Mouse (Mus musculus): Measurements from ENCODE around the gene Rps10. TPM values are rescaled to one million over a fixed set of nuclear protein-coding genes. Genes with fewer than 3 reads are reported as not detected.

The Rps10 gene
- polyA plus RNA-seq, 1 experiment from 2014 or later = 1,122 TPM

- H3K27ac ChIP-seq (replicated peaks; ENCODE audit: low read depth, low read length) = no peak overlapping the region
- no peak for DNase-seq (ENCODE audit: low spot score)
- 68% methylated on average over 3 of the region's 3 CpGs for WGBS
Measured at GRCm38 (mm10) chr17:27611519-27611884, 25.0 kb downstream of the Rps10 start.

GRCm38 (mm10) chr17:27610679-27611518 is 25.6 kb downstream of the Rps10 start:
- ATAC-seq (ENCODE audit: low read depth) = no peak
- no peaks in the 10 kb centered on the region for H3K9me3 ChIP-seq (ENCODE audit: control insufficient read depth, low read length)
- H3K27me3 ChIP-seq (replicated peaks; ENCODE audit: control insufficient read depth, insufficient read depth, low read length) = no peaks in the 10 kb centered on the region
- no peak overlapping the region; the same call in 1 of the 2 replicates for H3K27ac ChIP-seq (replicated peaks; ENCODE audit: low read depth, low read length)
- no peak for DNase-seq (ENCODE audit: low spot score)
- no peaks in the 10 kb centered on the region for H3K36me3 ChIP-seq (ENCODE audit: control insufficient read depth, insufficient read depth, low read length)
- no peaks in the 10 kb centered on the region for H3K4me1 ChIP-seq (ENCODE audit: control insufficient read depth, insufficient read depth, low read length)
- 72% methylated on average over 10 of the region's 10 CpGs for WGBS
- H3K4me3 ChIP-seq (ENCODE audit: low read depth, low read length) = no peak overlapping the region
- peak overlapping the region; percentile 11; the same call in 1 of the 2 replicates for H3K9ac ChIP-seq (ENCODE audit: low read depth, low read length)
- H3K4me2 ChIP-seq (ENCODE audit: low read depth, low read length) = no peak overlapping the region

More at GRCm38 (mm10) chr17:27611519-27611884, 25.0 kb downstream of the Rps10 start:
- Histone ChIP-seq H3K36me3 (ENCODE audit: control insufficient read depth, insufficient read depth, low read length) (0 out of 2 replicates have a peak, but pooled peaks cover under 1% of the 10 kb centered on the region), H3K9ac (ENCODE audit: low read depth, low read length) (no peak overlapping the region), H3K9me3 (ENCODE audit: control insufficient read depth, low read length) (no peaks in the 10 kb centered on the region), H3K27me3 (replicated peaks; ENCODE audit: control insufficient read depth, insufficient read depth, low read length) (no peaks in the 10 kb centered on the region), H3K4me3 (ENCODE audit: low read depth, low read length) (no peak overlapping the region), H3K4me2 (ENCODE audit: low read depth, low read length) (no peak overlapping the region), H3K4me1 (ENCODE audit: control insufficient read depth, insufficient read depth, low read length) (no peaks in the 10 kb centered on the region)
- no peak for ATAC-seq (ENCODE audit: low read depth)

- no peak for DNase-seq (ENCODE audit: low spot score)
- Histone ChIP-seq H3K4me2 (ENCODE audit: low read depth, low read length) (no peak overlapping the region), H3K9ac (ENCODE audit: low read depth, low read length) (no peak overlapping the region), H3K4me1 (ENCODE audit: control insufficient read depth, insufficient read depth, low read length) (no peaks in the 10 kb centered on the region), H3K4me3 (ENCODE audit: low read depth, low read length) (no peak overlapping the region), H3K27ac (replicated peaks; ENCODE audit: low read depth, low read length) (no peak overlapping the region), H3K36me3 (ENCODE audit: control insufficient read depth, insufficient read depth, low read length) (no peaks in the 10 kb centered on the region), H3K27me3 (replicated peaks; ENCODE audit: control insufficient read depth, insufficient read depth, low read length) (no peaks in the 10 kb centered on the region), H3K9me3 (ENCODE audit: control insufficient read depth, low read length) (no peaks in the 10 kb centered on the region)
- no peak for ATAC-seq (ENCODE audit: low read depth)
- 87% methylated on average over 7 of the region's 7 CpGs for WGBS
Measured at GRCm38 (mm10) chr17:27609576-27609975, 26.9 kb downstream of the Rps10 start.

GRCm38 (mm10) chr17:27603522-27604234 is 32.8 kb downstream of the Rps10 start:
- Histone ChIP-seq H3K9ac (ENCODE audit: low read depth, low read length) (no peak overlapping the region), H3K4me2 (ENCODE audit: low read depth, low read length) (no peak overlapping the region), H3K27me3 (replicated peaks; ENCODE audit: control insufficient read depth, insufficient read depth, low read length) (no peaks in the 10 kb centered on the region), H3K9me3 (ENCODE audit: control insufficient read depth, low read length) (no peaks in the 10 kb centered on the region), H3K27ac (replicated peaks; ENCODE audit: low read depth, low read length) (no peak overlapping the region), H3K36me3 (ENCODE audit: control insufficient read depth, insufficient read depth, low read length) (no peaks in the 10 kb centered on the region), H3K4me1 (ENCODE audit: control insufficient read depth, insufficient read depth, low read length) (0 out of 2 replicates have a peak, but pooled peaks cover 3% of the 10 kb centered on the region), H3K4me3 (ENCODE audit: low read depth, low read length) (no peak overlapping the region)
- 75% methylated on average over 21 of the region's 21 CpGs for WGBS
- DNase-seq (ENCODE audit: low spot score) (peak; percentile 47), ATAC-seq (ENCODE audit: low read depth) (no peak; the same call in 1 of the 2 replicates)

GRCm38 (mm10) chr17:27603036-27603435 is 33.4 kb downstream of the Rps10 start:
- WGBS = 92% methylated on average over 2 of the region's 2 CpGs

GRCm38 (mm10) chr17:27600869-27601268 is 35.6 kb downstream of the Rps10 start:
- Histone ChIP-seq H3K36me3 (ENCODE audit: control insufficient read depth, insufficient read depth, low read length) (peaks cover 7% of the 10 kb centered on the region), H3K4me3 (ENCODE audit: low read depth, low read length) (no peak overlapping the region), H3K27ac (replicated peaks; ENCODE audit: low read depth, low read length) (no peak overlapping the region), H3K4me1 (ENCODE audit: control insufficient read depth, insufficient read depth, low read length) (0 out of 2 replicates have a peak, but pooled peaks cover 3% of the 10 kb centered on the region), H3K9me3 (ENCODE audit: control insufficient read depth, low read length) (no peaks in the 10 kb centered on the region), H3K4me2 (ENCODE audit: low read depth, low read length) (no peak overlapping the region), H3K27me3 (replicated peaks; ENCODE audit: control insufficient read depth, insufficient read depth, low read length) (no peaks in the 10 kb centered on the region), H3K9ac (ENCODE audit: low read depth, low read length) (no peak overlapping the region)
- DNase-seq (ENCODE audit: low spot score) = no peak
- 70% methylated on average over 5 of the region's 5 CpGs for WGBS
- no peak for ATAC-seq (ENCODE audit: low read depth)

More at GRCm38 (mm10) chr17:27603036-27603435, 33.4 kb downstream of the Rps10 start:
- ATAC-seq (ENCODE audit: low read depth) (no peak), DNase-seq (ENCODE audit: low spot score) (no peak)
- H3K9me3 ChIP-seq (ENCODE audit: control insufficient read depth, low read length) = no peaks in the 10 kb centered on the region
- no peak overlapping the region for H3K4me2 ChIP-seq (ENCODE audit: low read depth, low read length)
- H3K9ac ChIP-seq (ENCODE audit: low read depth, low read length) = no peak overlapping the region
- no peaks in the 10 kb centered on the region for H3K36me3 ChIP-seq (ENCODE audit: control insufficient read depth, insufficient read depth, low read length)
- H3K27ac ChIP-seq (replicated peaks; ENCODE audit: low read depth, low read length) = no peak overlapping the region
- H3K27me3 ChIP-seq (replicated peaks; ENCODE audit: control insufficient read depth, insufficient read depth, low read length) = no peaks in the 10 kb centered on the region
- no peak overlapping the region for H3K4me3 ChIP-seq (ENCODE audit: low read depth, low read length)
- 0 out of 2 replicates have a peak, but pooled peaks cover 3% of the 10 kb centered on the region for H3K4me1 ChIP-seq (ENCODE audit: control insufficient read depth, insufficient read depth, low read length)

GRCm38 (mm10) chr17:27600286-27600685 is 36.2 kb downstream of the Rps10 start:
- no peaks in the 10 kb centered on the region for H3K9me3 ChIP-seq (ENCODE audit: control insufficient read depth, low read length)
- no peaks in the 10 kb centered on the region for H3K27me3 ChIP-seq (replicated peaks; ENCODE audit: control insufficient read depth, insufficient read depth, low read length)
- no peak for ATAC-seq (ENCODE audit: low read depth)
- H3K4me3 ChIP-seq (ENCODE audit: low read depth, low read length) = no peak overlapping the region
- WGBS = 85% methylated on average over 3 of the region's 3 CpGs
- no peak for DNase-seq (ENCODE audit: low spot score)
- H3K27ac ChIP-seq (replicated peaks; ENCODE audit: low read depth, low read length) = no peak overlapping the region
- 0 out of 2 replicates have a peak, but pooled peaks cover 3% of the 10 kb centered on the region for H3K4me1 ChIP-seq (ENCODE audit: control insufficient read depth, insufficient read depth, low read length)
- no peak overlapping the region for H3K4me2 ChIP-seq (ENCODE audit: low read depth, low read length)
- H3K9ac ChIP-seq (ENCODE audit: low read depth, low read length) = no peak overlapping the region
- peaks cover 13% of the 10 kb centered on the region for H3K36me3 ChIP-seq (ENCODE audit: control insufficient read depth, insufficient read depth, low read length)

- peak; percentile 72; the same call in 1 of the 2 replicates for ATAC-seq (ENCODE audit: low read depth)
Measured at GRCm38 (mm10) chr17:27596376-27597190, 39.9 kb downstream of the Rps10 start.

More at GRCm38 (mm10) chr17:27596376-27597190, 39.9 kb downstream of the Rps10 start:
- H3K9ac ChIP-seq (ENCODE audit: low read depth, low read length) = no peak overlapping the region
- no peaks in the 10 kb centered on the region for H3K27me3 ChIP-seq (replicated peaks; ENCODE audit: control insufficient read depth, insufficient read depth, low read length)
- peaks cover 40% of the 10 kb centered on the region for H3K36me3 ChIP-seq (ENCODE audit: control insufficient read depth, insufficient read depth, low read length)
- H3K4me2 ChIP-seq (ENCODE audit: low read depth, low read length) = no peak overlapping the region
- DNase-seq (ENCODE audit: low spot score) = no peak
- no peaks in the 10 kb centered on the region for H3K4me1 ChIP-seq (ENCODE audit: control insufficient read depth, insufficient read depth, low read length)
- WGBS = 72% methylated on average over 21 of the region's 21 CpGs
- no peak overlapping the region for H3K27ac ChIP-seq (replicated peaks; ENCODE audit: low read depth, low read length)
- no peaks in the 10 kb centered on the region for H3K9me3 ChIP-seq (ENCODE audit: control insufficient read depth, low read length)
- no peak overlapping the region for H3K4me3 ChIP-seq (ENCODE audit: low read depth, low read length)
